Mouse (Mus musculus) lung, postnatal 25 days (tissue): ENCODE data around the gene Hba-x.
"Not testable (repeated sequence)": the region's sequence is repeated elsewhere in the genome, so short reads cannot be mapped to it uniquely, and the experiment has no call there.

ENCODE experiments used
- DNase-seq: peaks from one replicate; pipeline ENCODE4 v3.0.0; 2022; ENCODE audit warnings: low spot score

Gene Hba-x

GRCm38 (mm10) chr11:32285887-32286286 is 9.7 kb downstream of the Hba-x start:
- not testable (repeated sequence) for DNase-seq

GRCm38 (mm10) chr11:32286695-32287492 is 10.7 kb downstream of the Hba-x start, which contains the start of gene Hbq1b:
TSS of gene Hbq1b (plus strand) at chr11:32286965.
- peak; percentile 66 for DNase-seq

- no peak for DNase-seq
These were observed 11.3 kb downstream of the Hba-x start for GRCm38 (mm10) chr11:32287493-32287825.

- DNase-seq, result not testable (repeated sequence)
These were observed 16.6 kb downstream of the Hba-x start for GRCm38 (mm10) chr11:32292819-32293218.

GRCm38 (mm10) chr11:32293479-32293878 is 17.3 kb downstream of the Hba-x start:
- DNase-seq, result not testable (repeated sequence)

GRCm38 (mm10) chr11:32296203-32296602 is 20.0 kb downstream of the Hba-x start, which contains the start of gene Hba-a2:
TSS of gene Hba-a2 (plus strand) at chr11:32296489.
- DNase-seq, result not testable (repeated sequence)

GRCm38 (mm10) chr11:32297417-32297816 is 21.2 kb downstream of the Hba-x start:
- not testable (repeated sequence) for DNase-seq

GRCm38 (mm10) chr11:32297866-32298531 is 21.8 kb downstream of the Hba-x start:
- no peak for DNase-seq

GRCm38 (mm10) chr11:32298532-32298918 is 22.3 kb downstream of the Hba-x start:
- DNase-seq, result no peak

- DNase-seq, result peak; percentile 30
These were observed 23.7 kb downstream of the Hba-x start, which contains the start of gene Hbq1a for GRCm38 (mm10) chr11:32299865-32300264. TSS of gene Hbq1a (plus strand) at chr11:32300069.

- DNase-seq, result no peak
These were observed 24.4 kb downstream of the Hba-x start for GRCm38 (mm10) chr11:32300279-32301267.

GRCm38 (mm10) chr11:32301506-32301905 is 25.3 kb downstream of the Hba-x start:
- no peak for DNase-seq

GRCm38 (mm10) chr11:32302824-32303419 is 26.7 kb downstream of the Hba-x start:
- DNase-seq, result peak; percentile 38

GRCm38 (mm10) chr11:32303455-32303854 is 27.3 kb downstream of the Hba-x start:
- DNase-seq, result no peak

GRCm38 (mm10) chr11:32307006-32307405 is 30.8 kb downstream of the Hba-x start:
- DNase-seq, result no peak

- DNase-seq, result no peak
These were observed 33.2 kb downstream of the Hba-x start for GRCm38 (mm10) chr11:32309446-32309845.

GRCm38 (mm10) chr11:32309928-32310327 is 33.7 kb downstream of the Hba-x start:
- no peak for DNase-seq

- DNase-seq, result no peak
These were observed 39.8 kb downstream of the Hba-x start for GRCm38 (mm10) chr11:32316009-32316408.

- no peak for DNase-seq
These were observed 44.5 kb downstream of the Hba-x start for GRCm38 (mm10) chr11:32320507-32321195.

GRCm38 (mm10) chr11:32321196-32321565 is 45.0 kb downstream of the Hba-x start:
- DNase-seq, result peak; percentile 22

- peak; percentile 84 for DNase-seq
These were observed 48.4 kb downstream of the Hba-x start for GRCm38 (mm10) chr11:32324609-32325008.
